Comparison of ENCODE assay signal across 22 mouse cellular contexts in the genomic region with DNA sequence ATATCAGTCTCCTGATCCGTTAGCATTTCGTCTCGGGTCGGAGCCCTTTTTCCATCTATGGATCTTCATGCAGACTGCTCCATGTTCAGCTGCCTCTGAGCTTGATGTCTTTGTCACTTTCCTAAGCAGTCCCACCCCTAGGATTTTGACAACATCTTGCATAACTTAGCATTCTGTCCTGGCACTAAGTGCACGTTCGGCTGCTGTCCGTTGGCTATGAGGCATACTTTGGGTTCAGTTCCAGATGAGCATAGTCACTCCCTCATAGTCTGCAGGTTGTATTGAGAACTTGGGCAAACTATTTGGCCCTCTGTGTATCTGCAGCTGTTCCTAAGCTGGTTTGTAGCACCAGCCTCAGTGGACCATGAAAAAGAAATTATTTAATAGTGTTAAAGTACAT.
DNase-seq lines count a peak whose midpoint lies in the region; TF ChIP-seq lines count a peak whose summit lies in the region.
"Had no signal": no experiment of that assay in that cellular context is flagged by ENCODE, and none has a peak within 500 bp of the region (broad histone marks: within the 10 kb centered on the region; RNA-seq: fewer than 3 reads in every experiment).

No protein-coding gene starts in this region.

- no peak for TF ChIP-seq POLR2A in testis, adult 2 months (IDR thresholded peaks at IDR 0.05; ENCODE audit: control insufficient read depth, low read depth, low read length)

- H3K4me1 ChIP-seq in testis, adult 2 months (ENCODE audit: control insufficient read depth, insufficient read depth, low read length): no peaks in the 10 kb centered on the region
- H3K4me1 ChIP-seq: embryonic facial prominence, embryonic 13.5 days; embryonic facial prominence, embryonic 15.5 days; forebrain, embryonic 10.5 days; forebrain, embryonic 12.5 days had no signal

- H3K27ac ChIP-seq in testis, adult 2 months (ENCODE audit: control insufficient read depth, insufficient read depth, low read depth, low read length): peak overlapping the region; percentile 22; the same call in 1 of the 2 replicates
- H3K27ac ChIP-seq: embryonic facial prominence, embryonic 13.5 days; embryonic facial prominence, embryonic 15.5 days; forebrain, embryonic 10.5 days; forebrain, embryonic 12.5 days had no signal

- H3K4me3 ChIP-seq in testis, adult 2 months (ENCODE audit: control insufficient read depth, low read depth, low read length): no peak overlapping the region
- H3K4me3 ChIP-seq: embryonic facial prominence, embryonic 13.5 days; embryonic facial prominence, embryonic 15.5 days; erythroblast, embryonic 14.5 days; forebrain, embryonic 10.5 days; forebrain, embryonic 12.5 days had no signal

- H3K36me3 ChIP-seq in testis, adult 2 months (ENCODE audit: control insufficient read depth, insufficient read depth, low read length): no peaks in the 10 kb centered on the region
- H3K36me3 ChIP-seq: embryonic facial prominence, embryonic 15.5 days; forebrain, embryonic 10.5 days; forebrain, embryonic 12.5 days had no signal

- DNase-seq in adrenal gland, adult 2 months: peak; percentile 17
- DNase-seq in adrenal gland, postnatal 25 days: no peak
- peak; percentile 91 for DNase-seq in heart, adult 11 months
- no peak for DNase-seq in heart, postnatal 25 days (ENCODE audit: low spot score)
- no peak for DNase-seq in testis, postnatal 14 days (ENCODE audit: low spot score)
- DNase-seq: adrenal gland, adult 8-10 months; B cell, adult 2 months; cerebellum, adult 11 months; cerebellum, adult 18-20 months; cerebellum, adult 8-10 months; cerebellum, adult 9-11 months; cerebellum, postnatal 14 days; cerebellum, postnatal 36 days; embryo, embryonic 11 days had no signal

- no peaks in the 10 kb centered on the region for H3K27me3 ChIP-seq in testis, adult 2 months (ENCODE audit: control insufficient read depth, insufficient read depth, low read length)
- H3K27me3 ChIP-seq: CH12.LX; embryonic facial prominence, embryonic 13.5 days; embryonic facial prominence, embryonic 15.5 days; forebrain, embryonic 12.5 days; Patski had no signal

- intact Hi-C loops in heart, postnatal 25 days (cut with DNase I): loop anchor here (5.0 kb wide), 1 partner anchor 48 kb away; no protein-coding TSS in a partner anchor

- TF ChIP-seq CTCF in testis, adult 2 months (IDR thresholded peaks at IDR 0.05; ENCODE audit: control insufficient read depth, insufficient read depth, insufficient replicate concordance, low read depth, low read length): no peak

Comparison
In these comparisons a context has a peak if more than half of its experiments do, and no peak if none do; other contexts are left out.
1. DNase-seq: peak in adrenal gland, adult 2 months (single experiment) and heart, adult 11 months (single experiment); none in adrenal gland, postnatal 25 days (single experiment), heart, postnatal 25 days (single experiment) and testis, postnatal 14 days (single experiment).